Mouse (Mus musculus) liver, postnatal 0 days (tissue): ENCODE results near the gene Lrrc41.

Experiments used
- CTCF ChIP-seq: sonication (generic); IDR thresholded peaks from 2 replicates; pipeline ENCODE4 v1.5.1; 2016; ENCODE audit warnings: antibody characterized with exemption, low read depth
- EP300 ChIP-seq: IDR thresholded peaks from 2 replicates; pipeline ENCODE4 v1.6.1; 2016; ENCODE audit warnings: antibody characterized with exemption, low read depth, mild to moderate bottlenecking

DNA sequence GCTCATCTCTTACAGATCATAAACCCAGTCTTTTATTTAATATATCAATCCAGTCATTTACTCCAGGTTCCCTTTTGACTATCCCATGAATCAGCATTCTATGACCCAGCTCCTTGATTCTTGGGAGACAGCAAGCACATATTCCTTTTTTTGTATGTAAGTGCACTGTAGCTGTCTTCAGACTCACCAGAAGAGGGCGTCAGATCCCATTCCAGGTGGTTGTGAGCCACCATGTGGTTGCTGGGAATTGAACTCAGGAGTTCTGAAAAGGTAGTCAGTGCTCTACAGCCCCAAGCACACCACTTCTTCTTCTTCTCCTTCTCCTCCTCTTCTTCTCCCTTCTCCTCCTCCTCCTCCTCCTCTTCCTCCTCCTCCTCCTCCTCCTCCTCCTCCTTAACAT, 17.5 kb upstream of the Lrrc41 start:
- TF ChIP-seq CTCF (peak; percentile 23; the same call in 1 of the 2 replicates), EP300 (no peak)
